Comparison of ENCODE assay signal across 20 mouse cellular contexts in the genomic region with DNA sequence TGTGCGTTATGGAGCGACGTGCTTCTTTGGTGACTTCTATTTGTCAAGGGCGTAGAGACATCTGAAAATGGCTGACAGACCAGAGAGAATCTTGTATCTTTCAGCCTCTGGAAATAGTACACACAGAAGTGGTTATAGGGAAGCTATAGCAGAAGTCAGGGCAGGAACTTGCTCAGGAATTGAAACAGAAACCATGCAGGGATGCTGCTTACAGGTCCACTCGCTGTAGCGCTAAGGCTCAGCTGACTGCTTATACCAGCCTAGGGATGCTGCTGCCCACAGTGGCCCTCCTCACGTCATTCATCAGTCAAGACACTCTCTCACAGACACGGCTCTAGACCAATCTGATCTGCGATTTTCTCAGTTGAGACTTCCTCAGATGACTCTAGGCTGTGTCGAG. TPM values are rescaled to one million over a fixed set of nuclear protein-coding genes. Genes with fewer than 3 reads are reported as not detected.
"Had no signal": no experiment of that assay in that cellular context is flagged by ENCODE, and none has a peak within 500 bp of the region (broad histone marks: within the 10 kb centered on the region; RNA-seq: fewer than 3 reads in every experiment).

No protein-coding gene starts in this region.

- ATAC-seq: intestine, postnatal 0 days had no signal

- DNase-seq: kidney, adult 8-10 months; kidney, postnatal 36 days; layer of hippocampus, adult 9-11 months; layer of hippocampus, postnatal 36 days; liver; lung, postnatal 14 days; midbrain, embryonic 14.5 days; retina, postnatal 1 day; right cerebral cortex, postnatal 4 days; spleen, adult 18-20 months; thymus, postnatal 4 days had no signal

- H3K36me3 ChIP-seq: limb, embryonic 12.5 days; lung, embryonic 15.5 days; midbrain, embryonic 10.5 days; neural tube, embryonic 12.5 days had no signal

- H3K9me3 ChIP-seq: limb, embryonic 12.5 days; lung, embryonic 15.5 days; midbrain, embryonic 10.5 days; neural tube, embryonic 12.5 days had no signal

- H3K9ac ChIP-seq: limb, embryonic 12.5 days; lung, embryonic 15.5 days; neural tube, embryonic 12.5 days had no signal

- H3K4me3 ChIP-seq: limb, embryonic 12.5 days; lung, embryonic 15.5 days; midbrain, embryonic 10.5 days; neural tube, embryonic 12.5 days had no signal

- H3K27ac ChIP-seq: limb, embryonic 12.5 days; lung, embryonic 15.5 days; midbrain, embryonic 10.5 days; neural tube, embryonic 12.5 days; stomach, postnatal 0 days had no signal

- H3K4me1 ChIP-seq: limb, embryonic 12.5 days; lung, embryonic 15.5 days; midbrain, embryonic 10.5 days; neural tube, embryonic 12.5 days had no signal

- H3K27me3 ChIP-seq: limb, embryonic 12.5 days; lung, embryonic 15.5 days; neural tube, embryonic 12.5 days had no signal

- H3K4me2 ChIP-seq: limb, embryonic 12.5 days; lung, embryonic 15.5 days; neural tube, embryonic 12.5 days had no signal

RNA-seq across cellular contexts. Expression of gene Sit1, which starts 13.2 kb away (rescaled TPM):
- total RNA-seq: layer of hippocampus, adult 18-20 months; layer of hippocampus, postnatal 36 days; left cerebral cortex, postnatal 25 days had no signal
- polyA plus RNA-seq: intestine, postnatal 0 days; kidney, embryonic 16.5 days; limb, embryonic 12.5 days; midbrain, embryonic 10.5 days; midbrain, embryonic 14.5 days; neural tube, embryonic 12.5 days; stomach, postnatal 0 days had no signal

RNA-seq across cellular contexts. Expression of gene Cd72, which starts 15.9 kb away (rescaled TPM):
- total RNA-seq: layer of hippocampus, adult 18-20 months; layer of hippocampus, postnatal 36 days had no signal

RNA-seq across cellular contexts. Expression of gene Arhgef39, which starts 29.2 kb away (rescaled TPM):
- total RNA-seq: layer of hippocampus, adult 18-20 months had no signal
